Mouse (Mus musculus) layer of hippocampus, adult 9-10 months (tissue): ENCODE measurements at regions not wholly inside any gene's neighbourhood (a gene's known extent, or its start where the extent isn't known, plus 50 kb on each side); places are given as distances from the start of the nearest gene placed in this dataset.

Experiments used
- DNase-seq: peaks from one replicate; pipeline ENCODE4 v3.0.0; 2022; ENCODE audit warnings: low spot score

DNA sequence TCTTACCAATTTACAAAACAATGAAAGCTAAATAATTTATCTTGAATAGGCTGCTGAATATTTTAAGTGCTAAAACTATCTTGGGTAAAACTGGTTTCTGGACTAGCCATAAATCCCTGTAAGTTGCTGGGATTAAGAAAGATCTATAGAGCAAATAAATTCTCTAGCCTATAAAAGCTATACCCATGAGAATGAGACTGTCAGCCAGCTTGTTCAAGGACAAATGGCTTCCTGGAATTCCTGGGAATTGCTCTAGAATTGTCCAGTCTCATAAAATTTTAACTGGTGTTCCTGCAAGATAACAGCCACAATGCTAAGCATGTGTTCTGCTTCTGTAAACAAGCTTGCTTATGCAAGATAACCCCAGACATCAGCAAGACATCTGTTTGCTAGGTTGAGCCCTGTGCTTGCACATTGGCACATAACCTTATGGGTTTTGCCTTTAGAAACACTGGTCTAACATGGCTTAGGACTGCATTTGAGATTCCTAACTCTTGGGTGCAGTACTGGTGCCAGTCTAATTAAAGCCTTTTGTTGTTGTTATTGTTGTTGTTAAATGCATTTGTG, 180.2 kb upstream of the Syt10 start:
- DNase-seq, result no peak

DNA sequence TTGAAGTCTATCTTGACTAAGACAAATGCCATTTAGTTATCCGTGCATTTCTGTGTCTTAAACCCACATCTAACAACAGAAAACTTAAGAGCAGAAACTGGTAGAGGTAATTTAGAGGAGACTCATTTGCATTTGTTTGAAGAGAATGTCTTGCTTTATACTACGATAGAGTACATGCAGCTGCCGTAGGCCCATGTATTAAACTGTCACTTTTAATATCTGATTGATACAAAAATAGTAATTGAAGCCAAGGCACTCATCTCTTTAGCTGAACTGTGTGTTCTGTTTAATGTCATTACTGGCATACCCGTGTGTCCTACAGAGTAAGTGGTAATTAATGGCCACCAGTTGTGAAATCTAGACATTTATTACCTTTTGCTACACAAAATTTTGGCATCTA, 181.5 kb upstream of the Syt10 start:
- DNase-seq, result no peak

DNA sequence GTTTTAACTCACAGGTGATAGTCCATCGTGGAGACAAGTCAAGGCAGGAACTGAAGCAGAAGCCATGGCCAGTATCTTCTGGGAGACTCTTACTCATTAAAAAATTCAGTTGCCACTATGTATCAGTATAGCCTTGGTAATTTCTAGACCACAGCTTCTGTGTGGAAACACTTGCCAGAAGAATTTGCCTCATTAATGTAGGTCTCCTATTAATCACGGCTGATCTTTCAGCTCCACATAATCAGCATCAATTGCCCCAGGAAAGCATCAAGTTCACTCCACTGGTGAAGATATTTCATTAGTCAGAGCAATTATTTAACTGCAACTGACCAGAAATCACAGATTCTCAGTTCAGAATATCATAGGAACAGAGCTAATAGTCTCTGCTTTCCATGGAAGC, 189.8 kb upstream of the Alg10b start:
- no peak for DNase-seq

DNA sequence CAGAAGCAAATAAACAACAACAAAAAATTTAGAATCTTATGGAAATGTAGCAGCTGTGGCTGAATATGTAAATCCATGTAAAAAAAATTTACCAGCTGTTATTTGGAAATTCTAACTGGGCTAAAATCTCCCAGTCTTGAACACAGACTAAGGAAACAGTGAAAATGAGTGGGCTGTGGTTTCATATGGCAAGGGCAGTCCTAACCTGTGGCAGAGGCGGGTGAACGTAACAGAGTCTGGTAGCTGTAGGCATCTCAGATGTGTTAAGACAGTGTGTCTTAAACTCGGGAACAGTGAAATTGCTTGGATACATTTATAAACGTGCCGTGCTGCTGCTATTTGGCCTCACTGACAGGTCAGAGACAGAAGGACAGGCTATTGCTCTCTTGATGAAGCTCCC, 178.4 kb upstream of the Alg10b start:
- DNase-seq, result no peak

DNA sequence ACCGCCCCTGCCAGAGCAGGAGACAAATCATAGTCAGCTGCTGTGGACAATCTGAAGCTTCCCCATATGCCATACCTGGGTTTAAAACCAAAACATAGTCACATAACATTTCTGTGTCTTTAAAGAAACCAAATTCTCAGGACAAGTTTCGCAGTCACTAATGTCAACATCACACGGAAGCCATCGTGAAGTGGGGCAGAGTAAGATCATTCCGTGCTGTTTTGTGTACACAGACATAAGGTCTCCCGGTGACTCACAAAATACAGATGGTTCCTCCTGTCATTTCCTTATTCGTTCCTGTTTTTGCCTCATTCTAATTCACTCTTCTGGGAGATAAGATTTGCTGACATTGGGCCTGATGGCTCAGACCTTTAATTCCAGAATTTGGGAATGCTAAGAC, 162.1 kb upstream of the Alg10b start:
- peak; percentile 42 for DNase-seq

DNA sequence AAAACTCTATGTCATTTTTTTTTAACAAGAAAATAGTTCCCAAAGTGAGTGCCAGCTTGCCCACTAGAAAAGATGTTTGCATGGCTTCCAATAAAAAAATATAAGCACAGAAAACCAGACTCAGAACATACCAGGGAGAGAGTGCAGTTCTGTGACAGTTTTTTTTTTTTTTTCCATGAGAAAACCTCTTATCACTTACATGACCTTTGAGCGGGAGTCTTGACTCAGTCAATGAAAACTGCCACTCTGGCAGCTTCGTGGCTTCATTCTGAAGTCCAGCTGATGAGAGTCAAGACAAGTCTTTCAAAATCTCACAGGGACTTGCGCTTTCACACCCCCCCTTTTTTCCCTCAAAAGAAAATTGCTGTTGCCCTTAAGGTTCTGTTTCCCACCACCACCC, 158.3 kb upstream of the Alg10b start:
- no peak for DNase-seq

DNA sequence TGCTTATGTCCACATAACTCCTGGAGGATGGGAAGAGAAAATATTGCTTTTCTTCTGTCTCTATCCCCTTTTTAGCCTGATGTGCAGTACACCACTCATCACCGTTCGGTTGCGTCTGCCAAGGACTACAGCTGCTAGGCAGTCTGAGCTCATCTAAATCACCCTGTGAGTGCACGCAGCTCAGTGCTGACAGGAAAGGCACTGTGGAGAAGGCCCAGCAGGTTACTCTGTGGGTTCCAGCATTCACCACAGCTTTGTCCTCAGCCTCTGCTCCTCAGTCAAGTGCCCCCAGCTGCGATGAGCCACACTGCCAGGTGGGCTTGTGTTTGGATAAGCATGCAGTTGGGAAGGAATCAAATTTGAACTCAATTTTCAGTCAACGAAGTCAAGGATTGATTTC, 152.0 kb upstream of the Alg10b start:
- no peak for DNase-seq

- no peak for DNase-seq
These were observed 141.7 kb upstream of the Alg10b start for GRCm38 (mm10) chr15:90082175-90082951.

- no peak for DNase-seq
These were observed 114.6 kb upstream of the Alg10b start for GRCm38 (mm10) chr15:90109445-90109988.

- DNase-seq, result no peak
These were observed 110.5 kb upstream of the Alg10b start for GRCm38 (mm10) chr15:90113611-90114010.

- DNase-seq, result no peak
These were observed 104.4 kb upstream of the Alg10b start for GRCm38 (mm10) chr15:90119747-90120146.

DNA sequence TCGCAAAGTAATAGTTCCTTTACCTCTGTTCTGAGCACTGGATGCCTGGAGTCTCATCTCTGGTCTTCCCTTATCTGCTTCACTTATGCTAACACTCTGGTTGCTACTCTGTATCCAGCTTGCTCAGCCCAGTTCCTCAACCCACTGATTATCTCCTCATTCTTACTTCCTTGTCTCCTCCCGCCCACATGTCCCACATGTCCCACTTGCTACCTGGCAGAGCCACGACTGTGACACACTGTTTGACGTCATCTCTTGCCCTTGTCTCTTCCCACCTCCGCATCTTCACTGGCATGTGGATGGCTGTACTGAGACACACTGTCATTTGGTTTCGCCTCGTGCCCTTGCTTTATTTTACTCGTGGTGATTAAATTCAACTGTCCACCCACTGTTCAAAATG, 100.1 kb upstream of the Alg10b start:
- no peak for DNase-seq

GRCm38 (mm10) chr15:90125146-90125545, 99.0 kb upstream of the Alg10b start:
- no peak for DNase-seq

DNA sequence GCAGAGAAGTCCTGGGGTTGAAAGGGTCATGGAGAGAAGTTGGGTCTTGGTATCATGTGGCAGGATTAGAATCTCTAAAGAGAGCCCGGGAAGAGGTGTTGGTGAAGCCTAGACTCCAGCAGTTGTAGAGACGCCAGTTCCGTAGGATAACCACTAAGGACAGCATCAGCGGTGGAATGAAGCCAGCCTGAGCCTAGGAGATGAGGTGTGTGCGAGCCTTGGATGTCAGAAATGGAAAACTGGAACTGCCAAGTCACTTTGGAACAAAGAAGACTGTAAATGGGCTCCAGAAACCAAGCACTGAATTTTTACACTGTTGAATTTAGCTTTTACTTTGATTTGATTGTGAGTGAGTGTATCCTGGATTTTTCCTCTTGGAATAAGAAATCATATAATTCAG, 92.3 kb upstream of the Alg10b start:
- DNase-seq, result no peak

DNA sequence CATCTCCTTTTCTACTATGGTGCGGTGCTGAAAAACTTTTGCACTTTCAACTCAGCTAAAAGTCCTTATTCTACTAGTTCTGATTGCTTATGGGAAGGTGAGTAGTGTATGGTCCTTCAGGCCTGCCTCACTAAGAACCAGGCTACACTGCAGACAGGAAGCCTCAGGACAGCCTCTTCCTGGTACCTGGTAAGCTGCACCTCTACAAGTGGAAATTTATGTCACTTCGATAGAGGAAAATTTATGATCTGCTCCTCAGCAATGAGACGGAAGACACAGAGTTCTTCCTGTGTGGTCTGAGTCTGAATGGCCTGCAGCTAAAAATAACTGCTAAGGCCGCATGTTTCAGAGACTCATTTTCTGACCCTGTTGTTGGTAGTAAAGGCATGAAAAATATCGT, 83.1 kb upstream of the Alg10b start:
- no peak for DNase-seq

- DNase-seq, result no peak
These were observed 75.4 kb upstream of the Alg10b start for GRCm38 (mm10) chr15:90148663-90149062.

GRCm38 (mm10) chr15:90153821-90154560, 70.1 kb upstream of the Alg10b start:
- no peak for DNase-seq
